Mouse (Mus musculus): Measurements from ENCODE around the gene Lima1. TPM values are rescaled to one million over a fixed set of nuclear protein-coding genes. Genes with fewer than 3 reads are reported as not detected.

Lima1 gene
- polyA plus RNA-seq, 1 experiment from 2014 or later = 12.9 TPM

- H3K4me2 ChIP-seq (ENCODE audit: low read length) = no peak overlapping the region
- over 99% methylated on average over 3 of the region's 4 CpGs for WGBS
Observed at GRCm38 (mm10) chr15:99729056-99729783, 146.0 kb downstream of the Lima1 start.

More at GRCm38 (mm10) chr15:99729056-99729783, 146.0 kb downstream of the Lima1 start:
- peaks cover 15% of the 10 kb centered on the region for H3K4me1 ChIP-seq (ENCODE audit: control insufficient read depth, insufficient read depth, low read depth, low read length)
- ATAC-seq = no peak
- no peak overlapping the region for H3K27ac ChIP-seq (ENCODE audit: low read depth, low read length)
- H3K4me3 ChIP-seq (ENCODE audit: low read length) = no peak overlapping the region
- peaks cover 11% of the 10 kb centered on the region for H3K36me3 ChIP-seq (ENCODE audit: control insufficient read depth, insufficient read depth, low read length)
- H3K27me3 ChIP-seq (replicated peaks; ENCODE audit: control insufficient read depth, insufficient read depth, low read length) = no peaks in the 10 kb centered on the region
- no peaks in the 10 kb centered on the region for H3K9me3 ChIP-seq (ENCODE audit: control insufficient read depth, low read length)
- H3K9ac ChIP-seq (ENCODE audit: low read depth, low read length) = no peak overlapping the region

Other genes starting within 250 kb of the Lima1 start
- 56.7 and 64.6 TPM in 2 replicates for gene Racgap1, start 223.8 kb downstream of the Lima1 start, polyA plus RNA-seq (2015; fragmentation: Nextera tagmentation; extraction: Ambion mirVana)
- 45.1 and 59.4 TPM in 2 replicates for gene Asic1, start 205.1 kb downstream of the Lima1 start, polyA plus RNA-seq (2015; fragmentation: Nextera tagmentation; extraction: Ambion mirVana)
- 71.7 and 86.2 TPM in 2 replicates for gene Smarcd1, start 173.3 kb downstream of the Lima1 start, polyA plus RNA-seq (2015; fragmentation: Nextera tagmentation; extraction: Ambion mirVana)
- gene Gm17349, start 170.0 kb downstream of the Lima1 start, polyA plus RNA-seq (2015; fragmentation: Nextera tagmentation; extraction: Ambion mirVana) = not detected in 2 replicates
- 3.1 and 4.6 TPM in 2 replicates for gene Gpd1, start 157.9 kb downstream of the Lima1 start, polyA plus RNA-seq (2015; fragmentation: Nextera tagmentation; extraction: Ambion mirVana)
- gene Cox14, start 149.8 kb downstream of the Lima1 start, polyA plus RNA-seq (2015; fragmentation: Nextera tagmentation; extraction: Ambion mirVana) = 175 and 191 TPM in 2 replicates
- gene Cers5, start 102.6 kb downstream of the Lima1 start, polyA plus RNA-seq (2015; fragmentation: Nextera tagmentation; extraction: Ambion mirVana) = 91.9 and 95.2 TPM in 2 replicates
- not detected in 2 replicates for gene Fam186a, start 91.6 kb upstream of the Lima1 start, polyA plus RNA-seq (2015; fragmentation: Nextera tagmentation; extraction: Ambion mirVana)
- 20.7 and 23.0 TPM in 2 replicates for gene Larp4, start 94.6 kb upstream of the Lima1 start, polyA plus RNA-seq (2015; fragmentation: Nextera tagmentation; extraction: Ambion mirVana)
- gene Dip2b, start 163.2 kb upstream of the Lima1 start, polyA plus RNA-seq (2015; fragmentation: Nextera tagmentation; extraction: Ambion mirVana) = 12.4 and 16.4 TPM in 2 replicates

Measured in hindbrain, embryonic 16.5 days (tissue).